Mouse (Mus musculus) adrenal gland, postnatal 10 days (tissue): ENCODE data around the gene Sgsh. TPM values are rescaled to one million over a fixed set of nuclear protein-coding genes. Genes with fewer than 3 reads are reported as not detected.
"Not testable (repeated sequence)": the region's sequence is repeated elsewhere in the genome, so short reads cannot be mapped to it uniquely, and the experiment has no call there.

ENCODE experiments used
- DNase-seq: peaks from one replicate; pipeline ENCODE4 v3.0.0; 2021; ENCODE audit warnings: mixed read lengths
- long read RNA-seq, 2 experiments: library from polyadenylated mRNA; stranded (forward); transcript quantifications; one replicate each; pipeline ENCODE4 v2.0.0; 2021
- total RNA-seq, 2 experiments: library from RNA; stranded (reverse); gene quantifications; 2 replicates each; pipeline ENCODE4 v1.2.3; 2021

Gene Sgsh
- 10 to 100 TPM; 11.6 to 15.9 TPM for total RNA-seq
- long read RNA-seq, experiment 1, full-length matches to known transcripts = 2 of 14 reads
- long read RNA-seq, experiment 1, partial matches to known transcripts = 1 of 14 reads
- long read RNA-seq, experiment 1, other reads (novel, unspliced or antisense) = 11 of 14 reads
- long read RNA-seq, experiment 2, full-length matches to known transcripts = 5 of 19 reads
- long read RNA-seq, experiment 2, partial matches to known transcripts = 0 of 19 reads
- long read RNA-seq, experiment 2, other reads (novel, unspliced or antisense) = 14 of 19 reads

GRCm38 (mm10) chr11:119355443-119356385 is at the start of gene Sgsh, which contains the start of gene Slc26a11:
Gene Sgsh, minus strand, starts transcription at chr11:119355536.
Gene Slc26a11, plus strand, starts transcription at chr11:119355557.
- DNase-seq = peak; percentile 96

- peak; percentile 46 for DNase-seq
These were observed 49.3 kb upstream of the Sgsh start for GRCm38 (mm10) chr11:119404627-119405026.

- no peak for DNase-seq
These were observed 47.3 kb upstream of the Sgsh start for GRCm38 (mm10) chr11:119402501-119403160.

GRCm38 (mm10) chr11:119396461-119396860 is 41.1 kb upstream of the Sgsh start:
- no peak for DNase-seq

- DNase-seq = no peak
These were observed 40.6 kb upstream of the Sgsh start for GRCm38 (mm10) chr11:119395931-119396330.

- no peak for DNase-seq
These were observed 40.1 kb upstream of the Sgsh start for GRCm38 (mm10) chr11:119395394-119395793.

GRCm38 (mm10) chr11:119394210-119394609 is 38.9 kb upstream of the Sgsh start:
- no peak for DNase-seq

- no peak for DNase-seq
These were observed 38.1 kb upstream of the Sgsh start for GRCm38 (mm10) chr11:119393483-119393804.

- DNase-seq = peak; percentile 79
These were observed 37.6 kb upstream of the Sgsh start, which contains the start of gene Rnf213 for GRCm38 (mm10) chr11:119392800-119393482. Gene Rnf213, plus strand, starts transcription at chr11:119393100.

GRCm38 (mm10) chr11:119392001-119392614 is 36.8 kb upstream of the Sgsh start:
- DNase-seq = peak; percentile 83

GRCm38 (mm10) chr11:119391386-119392000 is 36.2 kb upstream of the Sgsh start:
- DNase-seq = peak; percentile 15

GRCm38 (mm10) chr11:119390271-119391231 is 35.2 kb upstream of the Sgsh start:
- DNase-seq = peak; percentile 86

GRCm38 (mm10) chr11:119389851-119390270 is 34.5 kb upstream of the Sgsh start:
- peak; percentile 92 for DNase-seq

GRCm38 (mm10) chr11:119387273-119387672 is 31.9 kb upstream of the Sgsh start:
- DNase-seq = not testable (repeated sequence)

- DNase-seq = no peak
These were observed 31.0 kb upstream of the Sgsh start for GRCm38 (mm10) chr11:119386306-119386705.

- DNase-seq = no peak
These were observed 29.6 kb upstream of the Sgsh start for GRCm38 (mm10) chr11:119384904-119385303.

- DNase-seq = peak; percentile 22
These were observed 27.1 kb upstream of the Sgsh start for GRCm38 (mm10) chr11:119382338-119382850.

- DNase-seq = no peak
These were observed 26.4 kb upstream of the Sgsh start for GRCm38 (mm10) chr11:119381631-119382337.

- no peak for DNase-seq
These were observed 23.2 kb upstream of the Sgsh start for GRCm38 (mm10) chr11:119378551-119378950.
